Mouse (Mus musculus) stomach, embryonic 14.5 days (tissue): ENCODE measurements around the gene Rab27a. TPM values are rescaled to one million over a fixed set of nuclear protein-coding genes. Genes with fewer than 3 reads are reported as not detected.
A peak's percentile ranks its signal among the peaks of the same experiment; 100 is the strongest.
"Not testable (repeated sequence)": the region's sequence is repeated elsewhere in the genome, so short reads cannot be mapped to it uniquely, and the experiment has no call there.

Source experiments
- ATAC-seq: fragments of 200-750 bp; cut with Nextera tagmentation; 2 replicates; pipeline ENCODE4 v1.8.0; 2017; ENCODE audit warnings: low read depth, moderate TSS enrichment; ENCODE audit not compliant: insufficient number of reproducible peaks, insufficient read depth, low FRiP score
- H3K27ac ChIP-seq: fragments of 300-500 bp; sonication (generic); 2 replicates; pipeline ENCODE4 v1.5.1; 2014; ENCODE audit warnings: mild to moderate bottlenecking, low read length, moderate library complexity, mixed read lengths
- H3K27me3 ChIP-seq: fragments of 300-500 bp; sonication (generic); 2 replicates; pipeline ENCODE4 v1.6.1; 2014; ENCODE audit warnings: low read length, control low read depth, mixed read lengths; ENCODE audit not compliant: control insufficient read depth, insufficient read depth
- H3K36me3 ChIP-seq: fragments of 300-500 bp; sonication (generic); 2 replicates; pipeline ENCODE4 v1.6.1; 2014; ENCODE audit warnings: mild to moderate bottlenecking, control low read depth, low read length, moderate library complexity, mixed read lengths; ENCODE audit not compliant: control insufficient read depth, insufficient read depth
- H3K4me1 ChIP-seq: fragments of 300-500 bp; sonication (generic); 2 replicates; pipeline ENCODE4 v1.6.1; 2014; ENCODE audit warnings: low read length, control low read depth, mixed read lengths; ENCODE audit not compliant: control insufficient read depth, insufficient read depth
- H3K4me2 ChIP-seq: fragments of 300-500 bp; sonication (generic); replicated peaks from 2 replicates; pipeline ENCODE4 v1.6.1; 2014; ENCODE audit warnings: low read depth, low read length, control low read depth
- H3K4me3 ChIP-seq: fragments of 300-500 bp; sonication (generic); 2 replicates; pipeline ENCODE4 v1.5.1; 2014; ENCODE audit warnings: low read depth, low read length, control low read depth
- H3K9ac ChIP-seq: fragments of 300-500 bp; sonication (generic); replicated peaks from 2 replicates; pipeline ENCODE4 v1.6.1; 2014; ENCODE audit warnings: low read depth, mild to moderate bottlenecking, control low read depth, low read length, moderate library complexity, mixed read lengths
- H3K9me3 ChIP-seq: fragments of 300-500 bp; sonication (generic); 2 replicates; pipeline ENCODE4 v1.6.1; 2016; ENCODE audit warnings: low read depth, low read length, control low read depth; ENCODE audit not compliant: control insufficient read depth
- WGBS: fragments of 180-500 bp; shearing (Covaris S2); extraction: QIAGEN DNeasy Blood & Tissue Kit; methylation state at CpG from one replicate; pipeline ENCODE4 v1.1.7; 2014; 5-methylcytosine and 5-hydroxymethylcytosine counted together
- polyA plus RNA-seq: library from polyadenylated mRNA; unstranded; fragments of >200 nt; fragmentation: Nextera tagmentation; extraction: Ambion mirVana; gene quantifications from 2 replicates; pipeline ENCODE4 v1.2.1, GENCODE M21; 2014

Rab27a gene
- polyA plus RNA-seq, 1 experiment from 2014 or later: 5.4 TPM

DNA sequence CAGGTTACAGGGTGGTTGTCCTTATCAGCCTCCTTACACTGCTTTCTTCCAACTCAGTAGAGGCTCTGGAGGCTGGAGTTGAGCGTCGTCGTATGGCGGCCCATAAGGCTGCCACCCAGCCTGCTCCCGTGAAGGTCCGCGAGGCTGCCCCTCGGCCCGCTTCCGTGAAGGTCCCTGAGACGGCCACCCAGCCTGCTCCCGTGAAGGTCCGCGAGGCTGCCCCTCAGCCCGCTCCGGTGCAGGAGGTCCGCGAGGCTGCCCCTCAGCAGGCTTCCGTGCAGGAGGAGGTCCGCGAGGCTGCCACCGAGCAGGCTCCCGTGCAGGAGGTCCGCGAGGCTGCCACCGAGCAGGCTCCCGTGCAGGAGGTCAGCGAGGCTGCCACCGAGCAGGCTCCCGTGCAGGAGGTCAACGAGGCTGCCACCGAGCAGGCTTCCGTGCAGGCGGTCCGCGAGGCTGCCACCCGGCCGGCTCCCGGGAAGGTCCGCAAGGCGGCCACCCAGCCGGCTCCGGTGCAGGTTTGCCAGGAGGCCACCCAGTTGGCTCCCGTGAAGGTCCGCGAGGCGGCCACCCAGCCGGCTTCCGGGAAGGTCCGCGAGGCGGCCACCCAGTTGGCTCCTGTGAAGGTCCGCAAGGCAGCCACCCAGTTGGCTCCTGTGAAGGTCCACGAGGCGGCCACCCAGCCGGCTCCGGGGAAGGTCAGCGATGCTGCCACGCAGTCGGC, 58.7 kb downstream of the Rab27a start:
- peak overlapping the region; percentile 36 for H3K9ac ChIP-seq
- WGBS: 4% methylated on average over 59 of the region's 60 CpGs
- H3K27me3 ChIP-seq: no peaks in the 10 kb centered on the region
- peak overlapping the region; percentile 38 for H3K4me3 ChIP-seq
- no peak overlapping the region for H3K27ac ChIP-seq
- H3K36me3 ChIP-seq: no peaks in the 10 kb centered on the region
- peak overlapping the region; percentile 88 for H3K4me2 ChIP-seq
- 0 out of 2 replicates have a peak, but pooled peaks cover 3% of the 10 kb centered on the region for H3K4me1 ChIP-seq
- no peaks in the 10 kb centered on the region for H3K9me3 ChIP-seq
- peak; percentile 64; the same call in 1 of the 2 replicates for ATAC-seq

DNA sequence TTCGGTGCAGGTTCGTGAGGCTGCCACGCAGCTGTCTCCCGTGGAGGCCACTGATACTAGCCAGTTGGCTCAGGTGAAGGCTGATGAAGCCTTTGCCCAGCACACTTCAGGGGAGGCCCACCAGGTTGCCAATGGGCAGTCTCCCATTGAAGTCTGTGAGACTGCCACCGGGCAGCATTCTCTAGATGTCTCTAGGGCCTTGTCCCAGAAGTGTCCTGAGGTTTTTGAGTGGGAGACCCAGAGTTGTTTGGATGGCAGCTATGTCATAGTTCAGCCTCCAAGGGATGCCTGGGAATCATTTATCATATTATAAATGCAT, 59.2 kb downstream of the Rab27a start:
- H3K4me1 ChIP-seq: 0 out of 2 replicates have a peak, but pooled peaks cover 3% of the 10 kb centered on the region
- H3K4me2 ChIP-seq: peak overlapping the region; percentile 88
- 28% methylated on average over 5 of the region's 5 CpGs for WGBS
- H3K9ac ChIP-seq: no peak overlapping the region
- peak; percentile 35; the same call in 1 of the 2 replicates for ATAC-seq
- no peaks in the 10 kb centered on the region for H3K9me3 ChIP-seq
- H3K27ac ChIP-seq: no peak overlapping the region
- peak overlapping the region; percentile 38 for H3K4me3 ChIP-seq
- no peaks in the 10 kb centered on the region for H3K36me3 ChIP-seq
- H3K27me3 ChIP-seq: no peaks in the 10 kb centered on the region

- Histone ChIP-seq H3K36me3 (no peaks in the 10 kb centered on the region), H3K27me3 (no peaks in the 10 kb centered on the region), H3K27ac (no peak overlapping the region), H3K9ac (no peak overlapping the region), H3K4me3 (no peak overlapping the region), H3K9me3 (no peaks in the 10 kb centered on the region), H3K4me2 (no peak overlapping the region), H3K4me1 (0 out of 2 replicates have a peak, but pooled peaks cover 3% of the 10 kb centered on the region)
- ATAC-seq: no peak
- 64% methylated on average over 1 of the region's 1 CpGs for WGBS
These were observed 60.5 kb downstream of the Rab27a start for GRCm38 (mm10) chr9:73105141-73105540.

GRCm38 (mm10) chr9:73105771-73106170, 61.1 kb downstream of the Rab27a start:
- Histone ChIP-seq H3K4me3 (no peak overlapping the region), H3K4me1 (0 out of 2 replicates have a peak, but pooled peaks cover 3% of the 10 kb centered on the region), H3K9ac (no peak overlapping the region), H3K27ac (no peak overlapping the region), H3K36me3 (no peaks in the 10 kb centered on the region), H3K9me3 (no peaks in the 10 kb centered on the region), H3K27me3 (no peaks in the 10 kb centered on the region), H3K4me2 (no peak overlapping the region)
- ATAC-seq: no peak

DNA sequence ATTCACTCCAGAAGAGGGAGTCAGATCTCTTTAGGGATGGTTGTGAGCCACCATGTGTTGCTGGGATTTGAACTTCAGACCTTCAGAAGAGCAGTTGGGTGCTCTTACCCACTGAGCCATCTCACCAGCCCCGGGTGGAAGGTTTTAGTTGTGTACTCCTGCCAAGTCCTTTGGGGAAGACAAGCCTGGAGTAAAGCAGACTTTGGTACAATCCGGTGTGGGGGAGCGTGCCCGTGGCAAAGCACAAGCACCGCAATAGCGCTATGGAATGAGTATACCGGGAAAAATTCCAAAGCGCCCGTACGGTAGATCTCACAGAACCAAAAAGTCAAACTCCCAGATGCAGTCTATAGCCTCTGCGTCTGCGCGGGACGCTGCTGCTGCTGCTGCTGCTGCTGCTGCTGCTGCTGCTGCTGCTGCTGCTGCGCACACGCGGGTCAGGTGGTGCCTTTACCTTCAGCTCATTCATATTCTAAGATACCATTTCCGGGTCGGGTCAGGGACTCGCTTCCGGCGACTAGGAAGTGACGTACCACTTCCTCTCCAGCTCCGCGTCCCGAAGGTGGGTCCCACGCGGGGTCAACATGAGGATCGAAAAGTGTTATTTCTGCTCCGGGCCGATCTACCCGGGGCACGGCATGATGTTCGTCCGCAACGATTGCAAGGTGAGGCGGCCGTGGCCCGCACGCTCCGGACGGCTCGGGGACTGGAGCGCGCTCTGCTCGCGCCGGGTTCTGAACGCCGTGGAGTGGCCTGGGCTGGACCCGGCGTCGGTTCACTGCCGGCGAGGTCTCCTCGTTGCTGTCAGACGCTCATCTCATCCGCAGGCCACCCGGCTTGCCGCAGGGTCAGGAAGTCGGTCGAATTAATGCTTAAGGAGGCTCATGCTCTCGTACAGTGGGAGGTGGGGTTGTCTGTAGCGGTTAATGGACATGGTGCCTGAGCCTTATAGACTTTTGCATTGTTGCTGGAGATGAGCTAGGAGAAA, 68.6 kb downstream of the Rab27a start, which contains the start of gene Rsl24d1:
Gene Rsl24d1, plus strand, starts transcription at position 508 of the 988 bp plus-strand sequence.
- Histone ChIP-seq H3K9me3 (no peaks in the 10 kb centered on the region), H3K4me2 (peak within 1 kb of the TSS; percentile 79), H3K27me3 (no peaks in the 10 kb centered on the region), H3K9ac (peak within 1 kb of the TSS; percentile 76), H3K36me3 (peaks cover 18% of the 10 kb centered on the region), H3K27ac (peak within 1 kb of the TSS; percentile 72; the same call in 1 of the 2 replicates), H3K4me1 (no peaks in the 10 kb centered on the region), H3K4me3 (peak within 1 kb of the TSS; percentile 92)
- under 1% methylated on average over 64 of the region's 64 CpGs for WGBS
- ATAC-seq: peak; percentile 92

GRCm38 (mm10) chr9:73116704-73117103, 72.0 kb downstream of the Rab27a start:
- not testable (repeated sequence) for H3K27me3 ChIP-seq, ATAC-seq, H3K4me1 ChIP-seq, H3K4me3 ChIP-seq, H3K9ac ChIP-seq, H3K27ac ChIP-seq, H3K4me2 ChIP-seq, H3K9me3 ChIP-seq
- 91% methylated on average over 5 of the region's 6 CpGs for WGBS
- peaks cover 39% of the 10 kb centered on the region for H3K36me3 ChIP-seq

- H3K4me3 ChIP-seq: no peak overlapping the region
- no peak overlapping the region for H3K27ac ChIP-seq
- no peak overlapping the region for H3K4me2 ChIP-seq
- ATAC-seq: no peak
- peaks cover 44% of the 10 kb centered on the region for H3K36me3 ChIP-seq
- no peaks in the 10 kb centered on the region for H3K9me3 ChIP-seq
- no peak overlapping the region for H3K9ac ChIP-seq
- 80% methylated on average over 4 of the region's 4 CpGs for WGBS
- no peaks in the 10 kb centered on the region for H3K4me1 ChIP-seq
- no peaks in the 10 kb centered on the region for H3K27me3 ChIP-seq
These were observed 73.4 kb downstream of the Rab27a start for GRCm38 (mm10) chr9:73118012-73118411.

GRCm38 (mm10) chr9:73121735-73122134, 77.1 kb downstream of the Rab27a start:
- H3K27me3 ChIP-seq: no peaks in the 10 kb centered on the region
- no peak overlapping the region for H3K4me2 ChIP-seq
- no peaks in the 10 kb centered on the region for H3K9me3 ChIP-seq
- no peaks in the 10 kb centered on the region for H3K4me1 ChIP-seq
- no peak overlapping the region for H3K4me3 ChIP-seq
- ATAC-seq: no peak
- H3K27ac ChIP-seq: no peak overlapping the region
- H3K9ac ChIP-seq: no peak overlapping the region
- H3K36me3 ChIP-seq: peaks cover 68% of the 10 kb centered on the region
- 69% methylated on average over 8 of the region's 8 CpGs for WGBS
